Mouse (Mus musculus) MEL (cell line): ENCODE measurements at regions not wholly inside any gene's neighbourhood (a gene's known extent, or its start where the extent isn't known, plus 50 kb on each side); places are given as distances from the start of the nearest gene placed in this dataset.
A peak's percentile ranks its signal among the peaks of the same experiment; 100 is the strongest.

Experiments
- DNase-seq: peaks from one replicate; pipeline ENCODE4 v3.0.0; 2011; ENCODE audit warnings: low read depth, low spot score
- H3K27ac ChIP-seq: 2 replicates; pipeline ENCODE4 v1.5.1; 2012; ENCODE audit warnings: low read depth, mild to moderate bottlenecking, control low read depth, low read length, moderate library complexity; ENCODE audit not compliant: control insufficient read depth
- H3K27me3 ChIP-seq, 2 experiments: fragments of 150-350 bp in 1 of 2; sonication (generic) in 1 of 2; 2 replicates each; pipeline ENCODE4 v1.6.1; 2012; ENCODE audit warnings: low read length in 2 of 2, mild to moderate bottlenecking in 2 of 2, improper control_type of control experiment in 1 of 2, moderate library complexity in 1 of 2; ENCODE audit not compliant: insufficient read depth in 2 of 2, control insufficient read depth in 1 of 2
- H3K36me3 ChIP-seq, 2 experiments: 2 replicates each; pipeline ENCODE4 v1.6.1; 2012 to 2014; ENCODE audit warnings: low read length in 2 of 2, improper control_type of control experiment in 1 of 2, inconsistent platforms in 1 of 2, mild to moderate bottlenecking in 1 of 2; ENCODE audit not compliant: insufficient read depth in 2 of 2, control insufficient read depth in 1 of 2
- H3K4me1 ChIP-seq, 2 experiments: fragments of 150-350 bp in 1 of 2; sonication (generic) in 1 of 2; 2 replicates each; pipeline ENCODE4 v1.6.1; 2012; ENCODE audit warnings: low read length in 2 of 2, improper control_type of control experiment in 1 of 2, mild to moderate bottlenecking in 1 of 2; ENCODE audit not compliant: insufficient read depth in 2 of 2, control insufficient read depth in 1 of 2
- H3K4me3 ChIP-seq, 2 experiments: fragments of 150-350 bp in 1 of 2; sonication (generic) in 1 of 2; 2 replicates each; pipeline ENCODE4 v1.5.1; 2012; ENCODE audit warnings: low read depth in 2 of 2, low read length in 2 of 2, mild to moderate bottlenecking in 2 of 2, moderate library complexity in 2 of 2, control low read depth in 1 of 2, improper control_type of control experiment in 1 of 2; ENCODE audit not compliant: control insufficient read depth in 1 of 2, insufficient read depth in 1 of 2
- H3K79me2 ChIP-seq: 2 replicates; pipeline ENCODE4 v1.6.1; 2012; ENCODE audit warnings: mild to moderate bottlenecking, low read length, moderate library complexity; ENCODE audit not compliant: control insufficient read depth, poor library complexity, insufficient read depth
- H3K9ac ChIP-seq: 2 replicates; pipeline ENCODE4 v1.6.1; 2012; ENCODE audit warnings: low read depth, mild to moderate bottlenecking, control low read depth, low read length, moderate library complexity; ENCODE audit not compliant: control insufficient read depth, poor library complexity, severe bottlenecking
- H3K9me3 ChIP-seq: fragments of 150-350 bp; sonication (generic); replicated peaks from 2 replicates; pipeline ENCODE4 v1.6.1; 2012; ENCODE audit warnings: mild to moderate bottlenecking, low read length, improper control_type of control experiment, moderate library complexity; ENCODE audit not compliant: insufficient read depth
- CHD1 ChIP-seq: IDR thresholded peaks from 2 replicates; pipeline ENCODE4 v1.6.1; 2012; ENCODE audit warnings: low read depth, mild to moderate bottlenecking, inconsistent platforms, low read length, improper control_type of control experiment
- CHD2 ChIP-seq: IDR thresholded peaks from 2 replicates; pipeline ENCODE4 v1.6.1; 2011; ENCODE audit warnings: low read length, improper control_type of control experiment
- CTCF ChIP-seq, 3 experiments: IDR thresholded peaks in 2 of 3; conservative IDR thresholded peaks in 1 of 3; 2 replicates each; pipeline ENCODE4 v1.5.1; 2011 to 2012; ENCODE audit warnings: low read length in 3 of 3, low read depth in 2 of 3, mild to moderate bottlenecking in 2 of 3, improper control_type of control experiment in 1 of 3, inconsistent platforms in 1 of 3, mixed read lengths in 1 of 3, moderate library complexity in 1 of 3; ENCODE audit not compliant: control insufficient read depth in 1 of 3, insufficient read depth in 1 of 3, poor library complexity in 1 of 3, severe bottlenecking in 1 of 3
- E2F4 ChIP-seq: IDR thresholded peaks from 2 replicates; pipeline ENCODE4 v1.6.1; 2011; ENCODE audit warnings: low read depth, low read length, improper control_type of control experiment, borderline replicate concordance
- ELF1 ChIP-seq: IDR thresholded peaks from 2 replicates; pipeline ENCODE4 v1.6.1; 2014; ENCODE audit warnings: low read depth, mild to moderate bottlenecking, inconsistent platforms, low read length, improper control_type of control experiment, moderate library complexity
- EP300 ChIP-seq, 2 experiments: IDR thresholded peaks; 2 replicates each; pipeline ENCODE4 v1.6.1; 2011; ENCODE audit warnings: improper control_type of control experiment in 2 of 2, low read length in 2 of 2, low read depth in 1 of 2, mild to moderate bottlenecking in 1 of 2
- ETS1 ChIP-seq: IDR thresholded peaks from 2 replicates; pipeline ENCODE4 v1.6.1; 2012; ENCODE audit warnings: low read depth, mild to moderate bottlenecking, inconsistent platforms, low read length, improper control_type of control experiment, moderate library complexity
- GABPA ChIP-seq: IDR thresholded peaks from 2 replicates; pipeline ENCODE4 v1.6.1; 2012; ENCODE audit warnings: low read depth, mild to moderate bottlenecking, inconsistent platforms, low read length, improper control_type of control experiment, moderate library complexity
- GATA1 ChIP-seq: IDR thresholded peaks from 2 replicates; pipeline ENCODE4 v1.6.1; 2011; ENCODE audit warnings: low read depth, low read length, improper control_type of control experiment
- HCFC1 ChIP-seq: IDR thresholded peaks from 2 replicates; pipeline ENCODE4 v1.6.1; 2012; ENCODE audit warnings: low read depth, mild to moderate bottlenecking, inconsistent platforms, low read length, improper control_type of control experiment, moderate library complexity
- JUND ChIP-seq: IDR thresholded peaks from 2 replicates; pipeline ENCODE4 v1.6.1; 2011; ENCODE audit warnings: low read depth, mild to moderate bottlenecking, improper control_type of control experiment, low read length
- KAT2A ChIP-seq: conservative IDR thresholded peaks from 2 replicates; pipeline ENCODE4 v1.6.1; 2012; ENCODE audit warnings: low read depth, low read length, improper control_type of control experiment, inconsistent platforms
- MAFK ChIP-seq: IDR thresholded peaks from 2 replicates; pipeline ENCODE4 v1.6.1; 2011; ENCODE audit warnings: low read depth, mild to moderate bottlenecking, low read length, improper control_type of control experiment, borderline replicate concordance
- MAX ChIP-seq: IDR thresholded peaks from 2 replicates; pipeline ENCODE4 v1.6.1; 2011; ENCODE audit warnings: low read length, improper control_type of control experiment
- MAZ ChIP-seq: IDR thresholded peaks from 2 replicates; pipeline ENCODE4 v1.6.1; 2012; ENCODE audit warnings: low read depth, mild to moderate bottlenecking, inconsistent platforms, low read length, improper control_type of control experiment
- MEF2A ChIP-seq: IDR thresholded peaks from 2 replicates; pipeline ENCODE4 v1.6.1; 2014; ENCODE audit warnings: low read depth, mild to moderate bottlenecking, inconsistent platforms, low read length, improper control_type of control experiment; ENCODE audit not compliant: poor library complexity, insufficient replicate concordance, severe bottlenecking; ENCODE audit errors: extremely low read depth
- MYC ChIP-seq: IDR thresholded peaks from 2 replicates; pipeline ENCODE4 v1.6.1; 2011; ENCODE audit warnings: low read depth, mild to moderate bottlenecking, low read length, improper control_type of control experiment, moderate library complexity
- NELFE ChIP-seq: IDR thresholded peaks from 2 replicates; pipeline ENCODE4 v1.6.1; 2011; ENCODE audit warnings: low read depth, low read length, improper control_type of control experiment
- NRF1 ChIP-seq: IDR thresholded peaks from 2 replicates; pipeline ENCODE4 v1.6.1; 2014; ENCODE audit warnings: low read depth, mild to moderate bottlenecking, inconsistent platforms, low read length, improper control_type of control experiment, moderate library complexity; ENCODE audit not compliant: poor library complexity, insufficient read depth, severe bottlenecking
- POLR2A ChIP-seq, 2 experiments: IDR thresholded peaks; 2 replicates each; pipeline ENCODE4 v1.6.1; 2011 to 2012; ENCODE audit warnings: low read length in 2 of 2, mild to moderate bottlenecking in 2 of 2, control low read depth in 1 of 2, improper control_type of control experiment in 1 of 2, low read depth in 1 of 2, moderate library complexity in 1 of 2; ENCODE audit not compliant: control insufficient read depth in 1 of 2, insufficient read depth in 1 of 2, poor library complexity in 1 of 2
- POLR2AphosphoS2 ChIP-seq: IDR thresholded peaks from 2 replicates; pipeline ENCODE4 v1.6.1; 2011; ENCODE audit warnings: low read length, improper control_type of control experiment
- POLR2AphosphoS5 ChIP-seq: IDR thresholded peaks from 2 replicates; pipeline ENCODE4 v1.6.1; 2012; ENCODE audit warnings: low read depth, borderline replicate concordance, mild to moderate bottlenecking, inconsistent platforms, low read length, moderate library complexity, mixed read lengths
- RAD21 ChIP-seq: IDR thresholded peaks from 2 replicates; pipeline ENCODE4 v1.6.1; 2011; ENCODE audit warnings: mild to moderate bottlenecking, low read depth, low read length, improper control_type of control experiment
- RCOR1 ChIP-seq: IDR thresholded peaks from 2 replicates; pipeline ENCODE4 v1.6.1; 2012; ENCODE audit warnings: low read depth, mild to moderate bottlenecking, inconsistent platforms, low read length, improper control_type of control experiment
- SIN3A ChIP-seq: IDR thresholded peaks from 2 replicates; pipeline ENCODE4 v1.6.1; 2012; ENCODE audit warnings: low read length, improper control_type of control experiment, inconsistent platforms
- SMC3 ChIP-seq: IDR thresholded peaks from 2 replicates; pipeline ENCODE4 v1.6.1; 2011; ENCODE audit warnings: low read depth, low read length, improper control_type of control experiment
- TAL1 ChIP-seq: IDR thresholded peaks from 2 replicates; pipeline ENCODE4 v1.6.1; 2012; ENCODE audit warnings: mild to moderate bottlenecking, inconsistent platforms, low read length, moderate library complexity, mixed read lengths
- TBP ChIP-seq: IDR thresholded peaks from 2 replicates; pipeline ENCODE4 v1.8.0; 2011; ENCODE audit warnings: low read depth, low read length, improper control_type of control experiment
- TCF12 ChIP-seq: IDR thresholded peaks from 2 replicates; pipeline ENCODE4 v1.6.1; 2014; ENCODE audit warnings: low read depth, mild to moderate bottlenecking, inconsistent platforms, low read length, improper control_type of control experiment, moderate library complexity
- UBTF ChIP-seq: IDR thresholded peaks from 2 replicates; pipeline ENCODE4 v1.6.1; 2012; ENCODE audit warnings: low read depth, mild to moderate bottlenecking, inconsistent platforms, low read length, improper control_type of control experiment, moderate library complexity, borderline replicate concordance; ENCODE audit not compliant: insufficient read depth
- USF1 ChIP-seq: IDR thresholded peaks from 2 replicates; pipeline ENCODE4 v1.6.1; 2014; ENCODE audit warnings: low read depth, mild to moderate bottlenecking, inconsistent platforms, low read length, improper control_type of control experiment, moderate library complexity
- USF2 ChIP-seq, 2 experiments: IDR thresholded peaks; 2 replicates each; pipeline ENCODE4 v1.6.1; 2011 to 2012; ENCODE audit warnings: improper control_type of control experiment in 2 of 2, low read length in 2 of 2, borderline replicate concordance in 1 of 2, inconsistent platforms in 1 of 2, low read depth in 1 of 2, mild to moderate bottlenecking in 1 of 2; ENCODE audit not compliant: insufficient read depth in 1 of 2
- ZC3H11A ChIP-seq: IDR thresholded peaks from 2 replicates; pipeline ENCODE4 v1.6.1; 2012; ENCODE audit warnings: low read depth, mild to moderate bottlenecking, inconsistent platforms, low read length, improper control_type of control experiment
- ZKSCAN1 ChIP-seq: IDR thresholded peaks from 2 replicates; pipeline ENCODE4 v1.6.1; 2012; ENCODE audit warnings: low read depth, mild to moderate bottlenecking, inconsistent platforms, low read length, improper control_type of control experiment, moderate library complexity
- ZMIZ1 ChIP-seq: IDR thresholded peaks from 2 replicates; pipeline ENCODE4 v1.6.1; 2012; ENCODE audit warnings: low read depth, mild to moderate bottlenecking, inconsistent platforms, low read length, improper control_type of control experiment, moderate library complexity
- ZNF384 ChIP-seq: IDR thresholded peaks from 2 replicates; pipeline ENCODE4 v1.6.1; 2012; ENCODE audit warnings: low read depth, mild to moderate bottlenecking, inconsistent platforms, low read length, improper control_type of control experiment

- no peaks in the 10 kb centered on the region for H3K79me2 ChIP-seq
- no peaks in the 10 kb centered on the region for H3K9me3 ChIP-seq
- no peak overlapping the region for H3K27ac ChIP-seq
- H3K4me1 ChIP-seq, result peaks cover 3 to 14% of the 10 kb centered on the region in 2 experiments; a peak in 3 of 4 replicates
- no peaks in the 10 kb centered on the region for H3K27me3 ChIP-seq
- H3K9ac ChIP-seq, result no peak overlapping the region
- no peak overlapping the region for H3K4me3 ChIP-seq
- H3K36me3 ChIP-seq, result peaks cover 0 to 8% of the 10 kb centered on the region in 2 experiments; a peak in 2 of 4 replicates
- peak; percentile 87 for DNase-seq
- TF ChIP-seq MYC (peak; percentile 49; the same call in 1 of the 2 replicates), GABPA (no peak), ELF1 (no peak), SIN3A (no peak), UBTF (no peak), EP300 (IDR thresholded peaks at IDR 0.05; ENCODE audit: low read depth in 1 of 2, low read length in 2 of 2) (peak; percentile 71 to 76), JUND (no peak), RCOR1 (peak; percentile 75; the same call in 1 of the 2 replicates), GATA1 (peak; percentile 81), USF2 (IDR thresholded peaks at IDR 0.05; ENCODE audit: borderline replicate concordance in 1 of 2, insufficient read depth in 1 of 2, low read depth in 1 of 2, low read length in 2 of 2) (no peak), USF1 (no peak), MAZ (no peak), POLR2AphosphoS2 (no peak), POLR2AphosphoS5 (no peak), RAD21 (no peak; the same call in 1 of the 2 replicates), ZC3H11A (no peak), TCF12 (peak; percentile 76), KAT2A (no peak), NELFE (no peak), HCFC1 (no peak), CHD2 (no peak), E2F4 (no peak), MAFK (no peak), MAX (peak; percentile 88), CHD1 (no peak), POLR2A (IDR thresholded peaks at IDR 0.05; ENCODE audit: control insufficient read depth in 1 of 2, insufficient read depth in 1 of 2, low read depth in 1 of 2, low read length in 2 of 2, poor library complexity in 1 of 2) (no peak), ZMIZ1 (no peak), ZNF384 (no peak), MEF2A (no peak), TBP (0 out of 2 replicates have a peak, but pooled peaks have one; percentile 27), SMC3 (peak; percentile 28; the same call in 1 of the 2 replicates), NRF1 (no peak), TAL1 (peak; percentile 90), ETS1 (peak; percentile 58; the same call in 1 of the 2 replicates), ZKSCAN1 (no peak), CTCF (IDR thresholded peaks at IDR 0.05 in 2 of 3, conservative IDR thresholded peaks at IDR 0.05 in 1 of 3; ENCODE audit: control insufficient read depth in 1 of 3, insufficient read depth in 1 of 3, low read depth in 2 of 3, low read length in 3 of 3, poor library complexity in 1 of 3, severe bottlenecking in 1 of 3) (no peak)
Observed at GRCm38 (mm10) chr15:36360694-36361521, 646.7 kb downstream of the Zfp706 start.
